Mouse (Mus musculus) brain, embryonic 14.5 days (tissue): Measurements from ENCODE around the gene Pam. TPM values are rescaled to one million over a fixed set of nuclear protein-coding genes. Genes with fewer than 3 reads are reported as not detected.

Experiments
- DNase-seq: peaks from one replicate; pipeline ENCODE4 v3.0.0-alpha.2; 2011; ENCODE audit warnings: low read depth
- CTCF ChIP-seq: fragments of 200-500 bp; IDR thresholded peaks from 2 replicates; pipeline ENCODE4 v1.5.1; 2012; ENCODE audit warnings: inconsistent platforms, mild to moderate bottlenecking, moderate library complexity, borderline replicate concordance; ENCODE audit not compliant: insufficient read depth, insufficient read length; ENCODE audit errors: extremely low read depth
- POLR2A ChIP-seq: fragments of 200-500 bp; IDR thresholded peaks from 2 replicates; pipeline ENCODE4 v1.6.1; 2012; ENCODE audit warnings: mild to moderate bottlenecking, inconsistent platforms, borderline replicate concordance; ENCODE audit not compliant: poor library complexity, insufficient read depth, insufficient read length, severe bottlenecking; ENCODE audit errors: extremely low read depth
- polyA plus RNA-seq: library from polyadenylated mRNA; depleted of rRNA; stranded (reverse); fragments of >200 nt; gene quantifications from 2 replicates; pipeline ENCODE4 v1.2.3, GENCODE M21; 2012

The Pam gene
- polyA plus RNA-seq, 1 experiment = 42.8 TPM

DNA sequence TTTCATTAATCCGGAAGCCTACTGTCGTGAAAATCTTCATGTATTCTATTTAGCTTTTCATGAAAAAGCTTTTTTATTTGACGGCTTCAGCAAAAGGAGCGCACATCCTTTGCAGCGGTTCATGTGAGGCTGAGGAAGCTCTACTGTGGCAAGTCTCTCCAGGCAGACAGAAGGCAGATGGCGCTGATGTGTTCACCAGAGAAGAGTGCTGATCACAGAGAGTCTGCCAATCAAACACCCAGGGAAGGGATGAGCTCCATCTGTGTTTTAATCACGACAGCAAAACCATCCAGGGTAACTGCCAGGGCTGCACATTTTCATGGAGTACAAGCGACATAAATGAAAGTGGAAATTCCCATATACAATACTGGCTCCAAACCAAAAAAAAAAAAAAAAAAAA is 63.6 kb downstream of the Pam start:
- no peak for TF ChIP-seq CTCF
- TF ChIP-seq POLR2A = no peak
- peak; percentile 93 for DNase-seq

DNA sequence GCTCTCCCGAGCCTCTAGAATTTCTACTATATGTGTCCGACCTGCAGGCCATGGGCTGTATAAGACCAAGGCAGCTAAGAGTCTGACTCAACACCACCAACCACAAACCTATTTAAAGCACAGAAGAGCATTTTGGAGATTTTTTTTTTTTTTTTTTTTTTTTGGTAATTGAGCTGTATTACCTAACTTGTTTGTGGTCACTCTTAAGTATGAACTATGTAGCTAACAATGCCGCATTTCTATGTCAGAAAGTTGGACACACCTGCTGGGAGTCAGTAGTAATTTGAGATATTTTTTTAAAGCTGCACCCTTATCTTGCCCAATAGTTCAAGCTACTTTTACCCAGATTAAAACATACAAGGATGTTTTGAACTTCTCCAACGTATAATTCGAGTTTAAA is 66.4 kb downstream of the Pam start:
- no peak for DNase-seq
- TF ChIP-seq POLR2A (no peak), CTCF (no peak)

DNA sequence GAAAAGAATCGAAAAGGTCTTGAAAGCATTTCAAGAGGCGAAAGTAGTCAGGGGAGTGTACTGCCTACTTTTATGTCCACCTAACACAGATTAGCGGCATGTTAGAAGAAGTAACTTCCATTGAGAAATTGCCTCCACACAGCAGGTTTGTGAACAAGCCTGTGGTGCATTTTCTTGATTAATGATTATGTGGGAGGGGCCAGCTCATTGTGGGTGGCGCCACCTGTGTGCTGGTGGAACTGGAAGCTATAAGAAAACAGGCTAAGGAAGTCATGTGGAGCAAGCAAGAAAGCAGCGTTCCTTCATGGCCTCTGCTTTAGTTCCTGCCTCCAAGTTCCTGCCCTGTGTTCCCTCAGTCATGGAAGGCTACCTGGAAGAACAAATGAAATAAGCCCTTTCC is 67.0 kb downstream of the Pam start:
- no peak for DNase-seq
- TF ChIP-seq POLR2A (no peak), CTCF (no peak)

DNA sequence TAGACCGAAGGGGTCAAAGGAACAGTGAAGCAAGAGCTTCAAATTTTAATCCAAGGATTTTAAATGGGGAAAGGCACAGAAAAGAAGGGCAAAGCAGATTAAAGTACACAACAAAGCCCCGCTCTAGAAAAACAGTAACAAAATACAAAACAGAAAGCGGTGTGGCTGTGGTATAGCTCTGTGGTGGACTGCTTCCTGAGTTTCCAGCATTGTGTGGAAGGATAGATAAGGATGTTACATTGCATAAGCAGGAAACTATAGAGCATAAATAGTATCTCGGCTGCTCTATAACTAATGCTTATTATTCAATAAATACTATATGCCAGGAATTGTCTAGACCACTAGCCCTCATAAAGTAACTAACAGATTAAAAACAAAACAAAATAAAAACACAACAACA is 67.5 kb downstream of the Pam start:
- DNase-seq = no peak
- TF ChIP-seq CTCF (no peak), POLR2A (no peak)

DNA sequence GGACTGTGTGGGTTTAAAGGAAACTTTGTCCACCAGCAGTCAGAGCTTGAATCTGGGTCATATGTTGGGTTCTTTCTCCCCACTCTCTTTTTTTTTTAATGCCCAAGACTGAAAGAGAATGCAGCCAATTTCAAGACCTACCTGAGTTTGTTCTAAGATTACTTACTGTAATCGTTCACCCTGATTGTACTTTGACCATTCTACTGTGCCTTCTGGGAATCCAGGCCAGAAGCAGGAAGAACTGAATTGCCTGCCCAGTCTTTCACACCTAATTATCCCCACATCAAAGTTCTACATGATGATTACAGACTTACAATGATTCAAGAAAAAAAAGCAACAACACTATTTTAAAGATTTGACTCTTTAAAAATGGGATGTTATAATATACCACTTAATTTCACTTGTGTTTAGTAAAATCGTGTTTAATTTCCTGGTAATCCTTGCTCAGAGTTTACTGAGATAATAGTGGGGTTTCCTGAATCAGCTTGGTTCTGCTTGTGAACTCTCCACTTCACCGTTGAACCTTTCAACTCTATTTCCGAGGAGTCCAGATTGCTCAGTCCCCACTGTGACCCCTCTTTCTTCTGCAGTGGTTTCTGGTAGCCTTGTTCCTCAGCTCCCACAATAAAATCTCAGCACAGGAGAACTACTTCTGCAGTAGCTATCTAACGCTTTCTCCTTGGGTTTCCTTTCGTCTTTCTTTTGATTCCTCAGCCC is 69.4 kb downstream of the Pam start:
- TF ChIP-seq POLR2A = no peak
- no peak for TF ChIP-seq CTCF

DNA sequence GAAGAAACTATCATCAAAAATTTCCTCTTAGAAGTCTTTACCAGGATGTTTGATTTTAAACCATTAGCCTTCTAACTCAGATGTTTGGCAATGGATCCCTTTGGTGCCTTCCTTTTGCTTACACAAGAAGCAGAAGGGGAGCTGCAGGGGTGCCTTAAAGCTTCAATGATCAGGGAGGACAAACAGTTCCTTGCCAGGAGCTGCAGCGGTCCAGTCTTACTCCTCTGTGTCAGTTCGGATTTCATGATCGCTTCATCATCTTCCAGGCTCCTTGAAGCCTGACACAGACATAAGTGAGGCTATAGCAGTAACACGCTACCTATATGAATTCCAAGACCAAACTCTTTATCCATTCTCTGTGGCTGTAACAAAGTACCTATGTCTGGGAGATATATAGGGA is 71.6 kb downstream of the Pam start:
- no peak for TF ChIP-seq CTCF
- no peak for TF ChIP-seq POLR2A
- no peak for DNase-seq

More for the DNA sequence above, 69.4 kb downstream of the Pam start:
- DNase-seq = no peak

DNA sequence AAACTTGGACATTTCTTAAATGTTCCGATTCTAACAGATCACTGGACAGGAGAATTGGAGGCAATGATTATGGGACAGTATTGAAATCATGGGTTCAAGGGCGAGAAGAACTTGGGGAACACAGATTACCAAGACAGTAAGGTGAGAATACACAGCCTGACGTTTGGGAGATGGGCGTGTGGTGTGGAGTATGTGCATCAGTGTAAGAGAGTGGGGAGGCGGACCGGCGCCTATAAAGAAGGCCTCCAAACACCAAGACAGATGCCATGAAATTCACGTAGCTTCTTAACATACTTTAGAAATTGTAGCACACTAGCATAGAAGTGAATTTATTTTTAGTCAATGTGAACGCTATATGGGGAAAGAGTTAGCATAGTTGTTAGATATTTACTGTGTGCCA is 76.5 kb downstream of the Pam start:
- TF ChIP-seq CTCF = no peak
- no peak for TF ChIP-seq POLR2A
- no peak for DNase-seq

DNA sequence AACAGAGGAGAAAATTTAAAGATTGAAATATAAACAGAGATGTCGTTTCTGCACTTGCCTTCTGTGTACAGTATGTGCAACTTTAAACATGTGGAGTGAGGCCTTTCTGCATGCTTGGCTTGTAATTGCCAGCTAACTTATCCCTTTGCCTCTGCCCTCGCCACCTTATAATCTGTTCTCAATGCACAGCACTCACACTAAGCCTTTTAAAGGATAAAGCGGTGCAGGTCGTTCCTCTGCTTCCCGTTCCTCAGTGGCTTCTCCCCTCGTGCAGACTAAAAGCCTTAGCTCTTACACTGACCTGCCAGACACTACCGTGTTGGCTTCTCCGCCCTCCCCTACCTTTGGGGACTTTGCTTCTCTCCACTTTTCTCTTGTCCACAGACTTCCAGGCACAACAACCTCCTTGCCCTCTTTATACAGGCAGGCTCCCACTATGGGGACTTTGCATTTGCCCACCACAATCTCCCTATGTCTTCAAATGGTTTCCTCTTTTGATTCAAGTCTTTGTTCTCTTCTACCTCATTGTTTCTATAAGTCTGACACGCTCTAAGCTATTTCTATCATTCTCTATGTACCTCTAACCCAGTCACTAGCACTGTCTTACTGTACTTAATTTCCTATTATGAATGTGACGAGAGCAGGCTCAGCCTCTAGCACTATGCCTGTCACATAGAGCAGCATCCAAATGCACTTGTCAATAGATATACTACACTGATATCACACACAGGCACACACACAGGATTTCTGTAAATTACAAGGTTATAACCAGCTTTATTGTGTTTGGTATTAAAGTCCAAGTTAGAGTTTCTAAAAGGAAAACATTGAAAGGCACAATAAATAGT is 79.2 kb downstream of the Pam start:
- peak; percentile 50 for DNase-seq
- TF ChIP-seq CTCF (no peak), POLR2A (no peak)

DNA sequence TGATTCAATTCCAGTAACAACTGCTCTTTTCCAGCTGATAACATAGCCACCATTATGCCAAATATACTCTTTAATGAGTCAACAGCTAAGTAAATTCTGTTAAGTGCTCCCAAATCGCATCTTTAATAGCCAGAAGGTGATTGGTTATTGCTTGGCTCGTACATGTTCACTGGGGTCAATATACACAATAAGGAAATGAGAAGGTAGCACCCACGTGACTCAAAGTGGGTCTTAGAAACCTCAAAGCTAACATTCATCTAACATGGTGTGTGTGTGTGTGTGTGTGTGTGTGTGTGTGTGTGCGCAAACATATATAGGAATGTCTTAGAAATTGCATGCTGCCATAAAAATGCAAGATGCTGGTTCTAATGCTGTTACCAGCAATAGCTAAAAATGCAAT is 79.9 kb downstream of the Pam start:
- no peak for TF ChIP-seq POLR2A
- TF ChIP-seq CTCF = no peak

DNA sequence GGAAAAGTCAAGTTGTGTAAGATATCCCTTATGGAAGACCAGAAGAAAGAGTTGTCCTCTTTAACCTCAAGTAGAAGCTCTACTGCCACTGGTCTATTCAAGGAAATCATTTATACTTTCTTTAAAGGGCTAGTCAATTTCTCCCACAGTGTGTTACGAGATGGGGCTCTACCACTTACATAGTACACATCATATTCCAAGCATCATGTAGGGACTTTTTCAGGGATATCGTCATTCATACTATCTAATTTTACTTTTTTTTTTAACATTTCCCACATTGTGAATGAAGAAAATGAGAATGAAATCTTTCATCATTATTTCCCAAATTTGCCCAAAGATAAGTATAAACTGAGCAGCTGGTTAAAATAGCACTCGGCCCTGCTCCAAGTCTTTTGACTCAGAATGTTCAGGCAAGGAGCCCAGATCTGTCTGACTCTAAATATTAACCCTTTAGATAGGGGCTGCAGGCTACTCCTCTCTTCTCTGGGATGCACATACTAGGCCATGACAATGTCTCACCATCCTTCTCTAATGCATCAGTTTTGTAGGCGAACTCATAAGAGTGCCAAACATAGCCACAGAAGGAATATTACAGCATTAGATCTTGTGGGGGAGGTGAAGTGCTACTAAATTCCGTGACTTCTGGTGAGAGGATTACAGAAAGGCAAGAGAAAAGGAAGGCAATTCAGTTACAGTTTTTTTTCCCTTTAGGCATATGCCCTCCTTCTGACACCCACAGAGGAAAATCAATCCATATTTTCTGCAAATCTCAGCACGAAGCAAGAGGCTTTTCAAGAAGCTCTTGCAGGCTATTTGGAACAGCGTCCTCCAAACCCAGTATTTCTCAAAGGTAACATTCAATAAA is 92.7 kb downstream of the Pam start:
- no peak for TF ChIP-seq CTCF
- TF ChIP-seq POLR2A = no peak
- peak; percentile 91 for DNase-seq

More for the DNA sequence above, 79.9 kb downstream of the Pam start:
- no peak for DNase-seq

DNA sequence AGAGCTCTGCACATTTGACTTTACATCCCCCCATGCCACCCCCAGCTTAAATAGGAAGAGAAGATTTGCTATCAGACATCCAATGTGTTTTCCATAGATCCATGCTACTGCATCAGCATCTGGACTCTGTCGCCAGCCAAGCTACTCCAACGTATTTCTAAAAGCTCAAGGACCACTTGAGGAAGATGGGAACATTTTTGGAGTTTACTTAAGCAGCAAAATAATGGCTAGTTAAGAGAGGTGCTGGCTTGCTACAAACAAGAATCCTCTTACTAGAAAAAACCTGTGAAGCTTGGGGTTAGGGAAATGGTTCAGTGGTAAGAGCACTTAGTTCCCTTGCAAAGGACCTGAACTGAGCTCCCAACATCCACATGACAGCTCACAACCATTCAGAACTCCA is 96.0 kb downstream of the Pam start:
- no peak for DNase-seq

DNA sequence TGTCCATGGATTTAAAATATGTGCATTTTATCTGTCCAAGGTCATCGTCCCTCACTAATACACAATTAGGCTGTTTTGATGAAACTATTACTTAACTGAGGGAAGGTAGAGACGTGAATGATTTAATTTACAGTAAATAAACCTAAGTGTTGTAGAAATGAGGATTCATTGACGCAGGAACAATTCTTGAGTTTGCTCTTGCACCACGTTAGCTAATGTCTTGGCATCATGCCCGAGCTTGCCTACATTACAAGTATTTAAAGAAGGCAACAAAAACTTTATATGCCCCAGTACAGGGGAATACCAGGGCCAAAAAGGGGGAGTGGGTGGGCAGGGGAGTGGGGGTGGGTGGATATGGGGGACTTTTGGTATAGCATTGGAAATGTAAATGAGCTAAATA is 96.5 kb downstream of the Pam start:
- peak; percentile 67 for DNase-seq

More for the DNA sequence above, 96.0 kb downstream of the Pam start:
- TF ChIP-seq CTCF (no peak), POLR2A (no peak)

DNA sequence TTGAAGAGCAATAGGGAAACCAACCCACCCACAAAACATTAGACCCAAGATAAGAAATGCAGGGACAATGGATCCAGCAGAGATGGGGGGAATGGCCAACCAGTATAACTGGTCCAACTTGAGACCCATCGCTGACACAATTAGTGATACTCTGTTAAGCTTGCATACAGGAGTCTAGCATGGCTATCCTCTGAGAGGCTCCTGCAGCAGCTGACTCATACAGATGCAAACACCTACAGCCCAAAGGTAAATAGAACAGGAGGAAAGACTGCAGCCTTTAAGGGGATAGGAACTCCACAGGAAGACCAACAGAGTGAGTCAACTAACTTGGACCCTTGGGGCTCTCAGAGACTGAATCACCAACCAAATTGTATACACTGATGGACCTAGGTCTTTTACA is 98.4 kb downstream of the Pam start:
- DNase-seq = no peak

More for the DNA sequence above, 98.4 kb downstream of the Pam start:
- TF ChIP-seq CTCF = no peak
- no peak for TF ChIP-seq POLR2A
